Mouse (Mus musculus) bone marrow macrophage, adult 2 months (primary cell): ENCODE results near the gene Calml3. TPM values are rescaled to one million over a fixed set of nuclear protein-coding genes. Genes with fewer than 3 reads are reported as not detected.
"Not testable (repeated sequence)": the region's sequence is repeated elsewhere in the genome, so short reads cannot be mapped to it uniquely, and the experiment has no call there.

Experiments
- H3K27ac ChIP-seq: 2 replicates; pipeline ENCODE4 v1.5.1; 2012; ENCODE audit warnings: low read depth, low read length; ENCODE audit not compliant: insufficient read depth
- H3K4me1 ChIP-seq: 2 replicates; pipeline ENCODE4 v1.6.1; 2012; ENCODE audit warnings: low read length; ENCODE audit not compliant: control insufficient read depth, insufficient read depth
- H3K4me3 ChIP-seq: 2 replicates; pipeline ENCODE4 v1.5.1; 2012; ENCODE audit warnings: mild to moderate bottlenecking, low read length, moderate library complexity; ENCODE audit not compliant: insufficient read depth
- CTCF ChIP-seq: IDR thresholded peaks from 2 replicates; pipeline ENCODE4 v1.5.1; 2012; ENCODE audit warnings: low read depth, mild to moderate bottlenecking, low read length, moderate library complexity
- POLR2A ChIP-seq: IDR thresholded peaks from 2 replicates; pipeline ENCODE4 v1.6.1; 2012; ENCODE audit warnings: mild to moderate bottlenecking, low read depth, low read length, borderline replicate concordance
- polyA plus RNA-seq: library from polyadenylated mRNA; stranded (reverse); fragments of >200 nt; gene quantifications from 2 replicates; pipeline ENCODE4 v1.2.4, GENCODE M21; 2012; ENCODE audit not compliant: missing spikeins, insufficient read depth, insufficient read length

Calml3 gene
- not detected in 2 replicates for polyA plus RNA-seq

DNA sequence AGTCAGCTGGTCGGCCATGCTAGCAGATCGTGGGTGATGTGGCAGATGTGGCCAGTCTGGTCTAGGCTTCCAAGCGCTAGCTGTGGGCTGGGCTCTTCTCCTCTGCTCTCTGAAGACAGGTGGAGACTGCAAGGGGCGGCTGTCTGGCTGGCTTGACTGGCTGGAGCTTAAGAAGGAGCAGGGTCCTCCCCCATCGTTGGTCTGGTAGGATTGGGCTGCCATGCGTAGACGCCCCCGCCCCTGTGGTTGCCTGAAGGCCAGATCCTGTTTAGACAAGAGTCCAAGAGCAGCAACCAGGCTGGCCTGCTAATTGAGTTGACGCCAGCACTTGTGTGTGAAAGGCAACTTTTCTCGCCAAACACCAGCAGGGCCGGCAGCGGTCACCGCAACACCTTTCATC lies at the start of gene Calml3:
TSS of gene Calml3 (minus strand) at position 131 of the 400 bp plus-strand sequence.
- Histone ChIP-seq H3K4me1 (peaks cover 9% of the 10 kb centered on the region), H3K27ac (no peak within 1 kb of the TSS), H3K4me3 (no peak within 1 kb of the TSS)
- TF ChIP-seq POLR2A (no peak), CTCF (no peak)

DNA sequence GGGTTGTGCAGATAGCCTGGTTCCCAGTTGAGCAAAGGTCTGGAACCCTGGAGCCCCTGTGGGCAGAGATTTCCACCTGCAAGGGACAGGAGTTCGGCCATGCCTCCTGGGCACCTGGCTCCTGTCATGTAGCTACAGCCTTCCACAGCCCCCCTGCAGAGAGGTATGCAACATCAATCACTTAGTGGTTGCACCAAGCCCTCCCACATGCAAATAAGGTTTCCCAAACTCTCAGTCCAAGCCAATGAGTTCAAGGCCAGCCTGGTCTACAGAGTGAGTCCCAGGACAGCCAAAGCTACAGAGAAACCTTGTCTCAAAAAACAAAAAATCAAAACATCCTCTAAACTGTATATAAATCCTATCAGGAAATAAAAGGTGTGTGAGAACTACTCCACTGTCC lies 46.2 kb upstream of the Calml3 start:
- no peak for TF ChIP-seq CTCF
- no peak for TF ChIP-seq POLR2A
- Histone ChIP-seq H3K4me3 (no peak overlapping the region), H3K4me1 (no peaks in the 10 kb centered on the region), H3K27ac (no peak overlapping the region)

DNA sequence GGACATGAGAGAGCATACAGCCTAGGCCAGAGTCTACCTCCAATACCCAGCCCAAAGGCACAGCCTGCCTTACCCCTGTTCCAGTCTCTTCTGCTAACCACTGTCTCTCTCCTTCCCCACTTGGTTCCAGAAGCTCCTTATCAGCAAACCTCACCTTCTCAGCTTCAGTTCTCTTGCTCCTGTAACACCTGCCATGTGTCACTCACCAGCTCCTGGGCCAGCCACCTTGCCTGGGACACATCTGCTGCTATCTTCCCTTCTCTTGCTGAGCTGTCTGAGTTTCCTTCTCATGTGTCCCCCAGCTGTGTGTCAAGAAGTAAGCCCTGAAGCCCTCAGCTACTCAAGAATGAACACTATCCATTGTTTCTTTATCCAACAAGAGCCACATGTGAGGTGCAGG lies 36.5 kb upstream of the Calml3 start:
- not testable (repeated sequence) for H3K27ac ChIP-seq, H3K4me1 ChIP-seq, H3K4me3 ChIP-seq

DNA sequence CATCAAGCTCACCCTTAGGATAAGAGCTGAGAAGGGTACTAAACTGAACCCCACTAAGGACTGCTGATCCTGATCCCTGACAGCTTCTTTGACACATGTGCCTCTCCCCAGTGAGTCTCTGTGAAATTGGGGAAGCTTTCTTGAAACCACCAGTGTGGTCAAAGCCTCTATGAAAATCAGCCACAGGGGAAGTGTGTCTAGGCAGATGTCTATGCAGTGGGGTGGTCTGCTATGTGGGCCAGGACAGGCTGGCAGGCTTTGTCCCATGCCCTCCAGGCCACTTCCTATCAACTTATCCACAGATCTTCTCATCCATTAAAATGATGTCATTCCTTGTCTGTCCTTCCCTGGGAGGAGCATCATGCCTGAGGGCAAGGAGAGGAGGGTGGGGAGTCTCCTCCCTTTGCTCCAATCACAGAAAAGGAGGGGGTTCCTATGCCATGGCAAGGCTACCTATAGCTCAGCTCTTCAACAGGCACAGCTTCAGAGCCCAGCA lies 33.2 kb upstream of the Calml3 start, which contains the start of gene Calm4:
TSS of gene Calm4 (plus strand) at position 446 of the 496 bp plus-strand sequence.
- not testable (repeated sequence) for H3K4me1 ChIP-seq, H3K4me3 ChIP-seq, H3K27ac ChIP-seq

DNA sequence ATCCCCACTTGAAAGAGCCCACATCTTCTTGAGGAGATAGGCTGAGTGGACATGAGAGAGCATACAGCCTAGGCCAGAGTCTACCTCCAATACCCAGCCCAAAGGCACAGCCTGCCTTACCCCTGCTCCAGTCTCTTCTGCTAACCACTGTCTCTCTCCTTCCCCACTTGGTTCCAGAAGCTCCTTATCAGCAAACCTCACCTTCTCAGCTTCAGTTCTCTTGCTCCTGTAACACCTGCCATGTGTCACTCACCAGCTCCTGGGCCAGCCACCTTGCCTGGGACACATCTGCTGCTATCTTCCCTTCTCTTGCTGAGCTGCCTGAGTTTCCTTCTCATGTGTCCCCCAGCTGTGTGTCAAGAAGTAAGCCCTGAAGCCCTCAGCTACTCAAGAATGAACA lies 29.5 kb upstream of the Calml3 start:
- not testable (repeated sequence) for H3K27ac ChIP-seq, H3K4me1 ChIP-seq, H3K4me3 ChIP-seq

DNA sequence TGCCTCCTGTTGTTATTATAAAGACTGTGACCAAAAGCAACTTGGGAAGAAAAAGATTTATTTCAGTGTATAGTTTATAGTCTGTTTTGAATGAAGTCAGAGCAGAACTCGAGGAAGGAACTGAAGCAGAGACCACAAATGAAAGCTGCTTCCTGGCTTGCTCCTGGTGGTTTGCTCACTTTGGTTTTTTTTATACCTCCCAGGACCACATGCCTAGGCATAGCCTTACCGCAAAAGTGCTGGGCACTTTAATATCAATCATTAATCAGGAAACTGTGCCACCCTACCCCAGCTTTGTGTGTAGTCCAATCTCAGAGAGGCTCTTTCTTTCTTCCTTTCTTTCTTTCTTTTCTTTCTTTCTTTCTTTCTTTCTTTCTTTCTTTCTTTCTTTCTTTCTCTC lies 28.3 kb upstream of the Calml3 start:
- TF ChIP-seq CTCF: no peak
- no peak for TF ChIP-seq POLR2A
- H3K4me1 ChIP-seq: peaks cover 10% of the 10 kb centered on the region
- no peak overlapping the region for H3K4me3 ChIP-seq
- H3K27ac ChIP-seq: no peak overlapping the region

DNA sequence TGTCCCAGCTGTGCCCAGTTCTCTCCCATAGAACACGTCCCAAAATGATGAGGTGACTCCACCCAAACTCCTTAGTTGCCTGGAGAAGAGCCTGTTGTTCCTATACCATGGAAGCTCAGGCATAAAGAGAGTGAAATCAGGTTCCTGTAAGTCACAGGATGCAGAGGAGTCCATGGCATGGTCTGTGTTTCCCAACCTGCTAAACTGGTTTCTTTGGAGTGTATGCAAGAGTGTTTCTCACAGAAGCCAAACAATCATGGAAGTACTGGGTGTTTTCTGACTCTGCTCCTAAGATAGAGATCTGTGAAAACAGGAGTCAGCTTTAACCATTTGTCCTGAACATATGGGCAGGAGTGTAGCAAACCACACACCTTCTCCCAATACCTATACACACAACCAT lies 27.9 kb upstream of the Calml3 start:
- TF ChIP-seq POLR2A (no peak), CTCF (no peak)
- H3K4me3 ChIP-seq: no peak overlapping the region
- no peak overlapping the region for H3K27ac ChIP-seq
- peaks cover 10% of the 10 kb centered on the region for H3K4me1 ChIP-seq

DNA sequence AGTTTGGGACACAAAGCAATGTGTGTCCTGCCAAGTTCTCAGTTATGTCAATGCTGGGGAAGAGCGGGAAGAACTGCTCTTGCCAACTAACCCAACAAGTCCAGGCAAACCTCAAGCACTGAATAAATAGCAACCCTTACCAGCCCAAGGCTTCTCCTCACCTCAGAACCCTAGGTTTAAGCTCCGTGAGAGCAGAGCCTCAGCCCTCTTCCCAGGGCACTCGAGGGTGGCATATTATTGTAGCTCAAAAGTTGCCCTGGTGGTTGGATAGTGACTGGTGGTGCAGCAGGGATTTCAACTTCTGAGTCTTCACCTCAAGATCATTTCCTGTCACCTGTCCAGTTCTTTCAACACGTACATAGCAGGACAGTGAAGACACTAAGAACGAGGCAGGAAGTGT lies 27.4 kb upstream of the Calml3 start:
- TF ChIP-seq CTCF: no peak
- Histone ChIP-seq H3K27ac (no peak overlapping the region), H3K4me3 (no peak overlapping the region), H3K4me1 (peaks cover 10% of the 10 kb centered on the region)

DNA sequence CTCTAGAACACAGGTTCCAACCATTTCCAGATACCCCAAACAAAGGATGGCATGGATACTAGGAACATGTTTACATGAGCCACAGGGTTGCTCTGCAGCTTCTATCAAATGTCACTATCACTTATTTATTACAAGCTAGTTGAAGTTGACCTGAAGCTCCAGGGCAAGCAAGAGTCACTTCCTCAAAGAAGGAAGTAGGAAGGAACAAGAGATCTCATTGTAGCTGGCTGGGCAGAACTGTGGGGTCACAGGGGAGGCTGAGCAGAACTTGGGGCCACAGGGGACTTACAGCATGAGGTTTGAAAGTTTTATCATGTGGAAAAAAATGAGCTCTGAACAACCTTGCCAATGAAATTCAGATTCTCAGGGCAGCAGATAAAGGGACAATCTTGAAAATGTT lies 21.6 kb upstream of the Calml3 start:
- Histone ChIP-seq H3K27ac (no peak overlapping the region), H3K4me1 (peaks cover 20% of the 10 kb centered on the region), H3K4me3 (no peak overlapping the region)
- TF ChIP-seq POLR2A (no peak), CTCF (no peak)

DNA sequence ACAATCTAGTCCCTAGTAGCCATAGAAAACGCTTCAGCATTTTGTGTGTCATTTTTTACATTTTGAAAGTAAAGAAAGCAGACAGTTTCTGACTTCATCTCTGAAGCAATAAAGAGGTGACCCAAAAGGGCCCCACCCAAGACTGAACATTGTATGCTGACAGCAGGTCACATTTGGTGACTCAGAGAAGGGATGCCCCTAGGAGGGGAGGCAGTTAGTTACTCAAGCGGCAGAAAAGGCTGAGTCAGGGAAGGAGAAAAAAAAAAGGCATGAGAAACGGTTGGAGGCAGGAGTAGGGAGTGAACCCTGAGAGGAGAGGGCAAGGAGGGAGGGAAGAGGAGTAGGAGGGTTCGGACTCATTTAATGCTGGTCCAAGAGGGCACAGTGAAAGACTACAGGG lies 18.0 kb upstream of the Calml3 start:
- Histone ChIP-seq H3K27ac (no peak overlapping the region), H3K4me1 (peaks cover 20% of the 10 kb centered on the region), H3K4me3 (no peak overlapping the region)
- TF ChIP-seq POLR2A: no peak
- no peak for TF ChIP-seq CTCF

DNA sequence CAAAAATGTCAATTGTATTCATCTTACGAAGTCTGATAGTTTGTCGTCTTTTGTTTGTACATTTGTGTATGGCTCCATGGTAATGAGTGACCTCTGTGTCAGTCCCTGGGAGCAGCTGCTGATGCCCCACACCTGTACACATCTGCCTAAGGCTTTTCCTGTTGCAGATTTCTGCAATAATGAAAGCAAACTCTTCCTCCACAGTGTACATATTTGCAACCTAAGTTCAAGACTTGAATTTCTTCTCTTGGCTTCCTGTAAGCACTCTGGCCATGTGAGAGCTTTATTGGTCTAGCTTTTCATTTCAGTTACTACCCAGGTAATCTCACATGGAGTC lies 14.6 kb upstream of the Calml3 start:
- H3K27ac ChIP-seq: no peak overlapping the region
- H3K4me1 ChIP-seq: peaks cover 11% of the 10 kb centered on the region
- no peak overlapping the region for H3K4me3 ChIP-seq
- TF ChIP-seq CTCF: no peak
- no peak for TF ChIP-seq POLR2A
